Mouse (Mus musculus) spleen, adult 2 months (tissue): ENCODE results near the gene Naa10.

Source experiments
- CTCF ChIP-seq: fragments of 200-500 bp; IDR thresholded peaks from 2 replicates; pipeline ENCODE4 v1.5.1; 2011; ENCODE audit warnings: mild to moderate bottlenecking, inconsistent platforms; ENCODE audit not compliant: insufficient read depth, insufficient read length, insufficient replicate concordance; ENCODE audit errors: extremely low read depth
- POLR2A ChIP-seq: fragments of 200-500 bp; IDR thresholded peaks from 2 replicates; pipeline ENCODE4 v1.6.1; 2011; ENCODE audit warnings: low read depth, low read length, inconsistent platforms

DNA sequence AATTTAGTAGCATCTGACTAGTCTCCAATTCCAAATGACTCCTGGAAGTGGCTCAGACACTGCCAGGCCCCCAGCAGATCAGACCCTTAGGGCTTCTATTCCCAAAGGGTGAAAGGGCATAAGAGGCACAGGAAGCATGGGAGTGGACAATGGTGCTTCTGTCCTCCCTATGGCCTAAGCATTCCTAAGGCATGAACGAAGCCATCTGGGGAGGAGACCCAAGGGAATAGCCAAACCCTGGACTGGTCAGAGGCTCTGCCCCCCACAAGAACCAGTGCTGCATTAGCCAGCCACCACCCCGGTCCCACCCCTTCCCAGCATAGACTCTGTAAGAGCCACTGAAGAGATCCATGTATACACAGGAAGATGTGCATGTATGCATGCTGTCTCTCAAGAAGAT is 45.9 kb downstream of the Naa10 start:
- no peak for TF ChIP-seq CTCF
- no peak for TF ChIP-seq POLR2A
